Mouse (Mus musculus): ENCODE data around the gene D630039A03Rik.

DNA sequence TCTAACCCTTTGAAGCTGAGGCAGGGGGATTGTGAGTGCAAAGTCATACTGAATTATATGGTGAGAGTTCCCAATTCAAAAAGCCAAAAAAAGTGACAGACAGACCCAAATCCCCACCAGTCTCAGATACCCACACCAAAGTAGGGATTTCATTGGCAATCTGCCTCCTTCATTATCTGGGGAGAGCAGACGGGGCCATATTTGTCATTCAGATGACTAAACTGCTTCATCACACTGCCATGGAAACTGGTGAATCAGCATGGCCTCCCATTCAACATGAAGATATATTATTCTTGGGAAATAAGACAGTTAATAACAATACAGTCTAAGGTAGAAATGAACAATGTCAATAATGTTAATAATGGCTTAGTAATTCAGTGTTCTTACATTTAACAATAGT is 48.0 kb upstream of the D630039A03Rik start:
- TF ChIP-seq CTCF (conservative IDR thresholded peaks at IDR 0.05; ENCODE audit: low read length) = no peak
- TF ChIP-seq POU5F1 (IDR thresholded peaks at IDR 0.05; ENCODE audit: borderline replicate concordance, low read length) = no peak
